Mouse (Mus musculus) heart, postnatal 36 days (tissue): ENCODE data around the gene Sgk1. TPM values are rescaled to one million over a fixed set of nuclear protein-coding genes. Genes with fewer than 3 reads are reported as not detected.

ENCODE experiments used
- DNase-seq, 2 experiments: peaks; one replicate each; pipeline ENCODE4 v3.0.0; 2021 to 2022
- intact Hi-C: fragments of 180-260 bp; cut with DNase I; formaldehyde crosslinking; loops from one replicate; pipeline ENCODE4 v1.15.1; 2025
- total RNA-seq, 2 experiments: library from RNA; stranded (reverse); gene quantifications; 2 replicates each; pipeline ENCODE4 v1.2.3; 2021

Sgk1 gene
- total RNA-seq, 2 experiments from 2014 or later: 38.8 to 74.4 TPM

- peak; percentile 45 to 56 for DNase-seq
- intact Hi-C loops: loop anchor here (1.0 to 2.0 kb wide), 2 partner anchors 326 to 394 kb away; no protein-coding TSS in a partner anchor
Observed at GRCm38 (mm10) chr10:21995221-21995620, 113.2 kb downstream of the Sgk1 start.

GRCm38 (mm10) chr10:21995661-21996308 lies 113.8 kb downstream of the Sgk1 start:
- DNase-seq: peak; percentile 81 to 87
- intact Hi-C loops: loop anchor here (1.0 to 2.0 kb wide), 3 partner anchors 327 to 530 kb away; no protein-coding TSS in a partner anchor

GRCm38 (mm10) chr10:21996660-21997447 lies 114.9 kb downstream of the Sgk1 start:
- DNase-seq: no peak
- intact Hi-C loops: loop anchor here (1.0 kb wide), 1 partner anchor 532 kb away; no protein-coding TSS in a partner anchor

GRCm38 (mm10) chr10:21997550-21998204 lies 115.7 kb downstream of the Sgk1 start:
- intact Hi-C loops: no loop called here
- DNase-seq: no peak

GRCm38 (mm10) chr10:21998503-21999180 lies 116.7 kb downstream of the Sgk1 start:
- DNase-seq: peak; percentile 18 to 25
- intact Hi-C loops: no loop called here

- intact Hi-C loops: no loop called here
- peak in 1 of 2 experiments; percentile 27 for DNase-seq
Observed at GRCm38 (mm10) chr10:22000491-22001306, 118.7 kb downstream of the Sgk1 start.

GRCm38 (mm10) chr10:22001621-22002020 lies 119.6 kb downstream of the Sgk1 start:
- intact Hi-C loops: no loop called here

GRCm38 (mm10) chr10:22004763-22005162 lies 122.8 kb downstream of the Sgk1 start:
- intact Hi-C loops: no loop called here
- DNase-seq: peak in 1 of 2 experiments; percentile 1

More at GRCm38 (mm10) chr10:22001621-22002020, 119.6 kb downstream of the Sgk1 start:
- no peak for DNase-seq

GRCm38 (mm10) chr10:22007160-22007801 lies 125.3 kb downstream of the Sgk1 start:
- intact Hi-C loops: loop anchor here (1.0 kb wide), 1 partner anchor 542 kb away; no protein-coding TSS in a partner anchor
- DNase-seq: no peak

- intact Hi-C loops: loop anchor here (1.0 kb wide), 1 partner anchor 542 kb away; no protein-coding TSS in a partner anchor
Observed at GRCm38 (mm10) chr10:22007802-22008172, 125.8 kb downstream of the Sgk1 start.

GRCm38 (mm10) chr10:22010088-22010818 lies 128.3 kb downstream of the Sgk1 start:
- intact Hi-C loops: loop anchor here (1.0 kb wide), 1 partner anchor 627 kb away; no protein-coding TSS in a partner anchor
- DNase-seq: peak; percentile 78 to 88

More at GRCm38 (mm10) chr10:22007802-22008172, 125.8 kb downstream of the Sgk1 start:
- DNase-seq: peak; percentile 33 to 57

- intact Hi-C loops: no loop called here
Observed at GRCm38 (mm10) chr10:22017469-22018159, 135.6 kb downstream of the Sgk1 start.

GRCm38 (mm10) chr10:22018618-22019017 lies 136.6 kb downstream of the Sgk1 start:
- no peak for DNase-seq
- intact Hi-C loops: no loop called here

More at GRCm38 (mm10) chr10:22017469-22018159, 135.6 kb downstream of the Sgk1 start:
- no peak for DNase-seq

GRCm38 (mm10) chr10:22034303-22034702 lies 152.3 kb downstream of the Sgk1 start:
- intact Hi-C loops: loop anchor here (2.0 kb wide), 2 partner anchors 126 to 544 kb away; no protein-coding TSS in a partner anchor
- peak in 1 of 2 experiments; percentile 19 for DNase-seq

- peak; percentile 40 to 65 for DNase-seq
- intact Hi-C loops: loop anchor here (2.0 kb wide), 1 partner anchor 445 kb away; no protein-coding TSS in a partner anchor
Observed at GRCm38 (mm10) chr10:22036256-22036655, 154.3 kb downstream of the Sgk1 start.
